Mouse (Mus musculus) 3T3-L1 (cell line): ENCODE data around the gene Rbsn.

ENCODE experiments used
- DNase-seq: peaks from one replicate; pipeline ENCODE4 v3.0.0-alpha.2; 2015; ENCODE audit warnings: low read depth, low spot score

The Rbsn gene

GRCm38 (mm10) chr6:92214773-92215449 lies at the start of gene Rbsn:
Gene Rbsn, minus strand, starts transcription at chr6:92214925.
- peak; percentile 97 for DNase-seq

- no peak for DNase-seq
Measured at GRCm38 (mm10) chr6:92261162-92261843, 46.6 kb upstream of the Rbsn start.

- DNase-seq: no peak
Measured at GRCm38 (mm10) chr6:92255346-92255745, 40.6 kb upstream of the Rbsn start.

- no peak for DNase-seq
Measured at GRCm38 (mm10) chr6:92253253-92253870, 38.6 kb upstream of the Rbsn start.

GRCm38 (mm10) chr6:92247215-92247919 lies 32.6 kb upstream of the Rbsn start:
- DNase-seq: no peak

- DNase-seq: no peak
Measured at GRCm38 (mm10) chr6:92246335-92246734, 31.6 kb upstream of the Rbsn start.

GRCm38 (mm10) chr6:92244591-92244990 lies 29.9 kb upstream of the Rbsn start, which contains the start of gene Trh:
Gene Trh, minus strand, starts transcription at chr6:92244650.
- no peak for DNase-seq

GRCm38 (mm10) chr6:92241178-92241906 lies 26.6 kb upstream of the Rbsn start:
- DNase-seq: peak; percentile 41

- DNase-seq: no peak
Measured at GRCm38 (mm10) chr6:92235036-92235435, 20.3 kb upstream of the Rbsn start.

- no peak for DNase-seq
Measured at GRCm38 (mm10) chr6:92231762-92232161, 17.0 kb upstream of the Rbsn start.

- DNase-seq: no peak
Measured at GRCm38 (mm10) chr6:92231356-92231755, 16.6 kb upstream of the Rbsn start.

GRCm38 (mm10) chr6:92229586-92229985 lies 14.9 kb upstream of the Rbsn start:
- DNase-seq: no peak

GRCm38 (mm10) chr6:92229103-92229502 lies 14.4 kb upstream of the Rbsn start:
- DNase-seq: no peak

- DNase-seq: no peak
Measured at GRCm38 (mm10) chr6:92224981-92225380, 10.3 kb upstream of the Rbsn start.

GRCm38 (mm10) chr6:92222021-92222420 lies 7.3 kb upstream of the Rbsn start:
- no peak for DNase-seq

GRCm38 (mm10) chr6:92221604-92222003 lies 6.9 kb upstream of the Rbsn start:
- no peak for DNase-seq

- DNase-seq: peak; percentile 72
Measured at GRCm38 (mm10) chr6:92219445-92219844, 4.7 kb upstream of the Rbsn start.

- peak; percentile 62 for DNase-seq
Measured at GRCm38 (mm10) chr6:92214055-92214772, 511 bp downstream of the Rbsn start.

GRCm38 (mm10) chr6:92199414-92199813 lies 15.3 kb downstream of the Rbsn start:
- DNase-seq: peak; percentile 55

- peak; percentile 29 for DNase-seq
Measured at GRCm38 (mm10) chr6:92184178-92184577, 30.5 kb downstream of the Rbsn start.
